Mouse (Mus musculus) liver, embryonic 14.5 days (tissue): ENCODE data around the gene Irf1.

ENCODE experiments used
- CTCF ChIP-seq: IDR thresholded peaks from 2 replicates; pipeline ENCODE4 v1.5.1; 2016; ENCODE audit warnings: antibody characterized with exemption, low read depth, control low read depth
- EP300 ChIP-seq: IDR thresholded peaks from 2 replicates; pipeline ENCODE4 v1.6.1; 2016; ENCODE audit warnings: antibody characterized with exemption, low read depth

GRCm38 (mm10) chr11:53796409-53797151 lies 26.8 kb downstream of the Irf1 start:
- TF ChIP-seq CTCF = no peak
- TF ChIP-seq EP300 = no peak
